Mouse (Mus musculus): ENCODE data around the gene Fuca1. TPM values are rescaled to one million over a fixed set of nuclear protein-coding genes. Genes with fewer than 3 reads are reported as not detected.

The Fuca1 gene
- total and polyA plus RNA-seq, 3 experiments: 32.6 to 77.6 (median 66.5) TPM

DNA sequence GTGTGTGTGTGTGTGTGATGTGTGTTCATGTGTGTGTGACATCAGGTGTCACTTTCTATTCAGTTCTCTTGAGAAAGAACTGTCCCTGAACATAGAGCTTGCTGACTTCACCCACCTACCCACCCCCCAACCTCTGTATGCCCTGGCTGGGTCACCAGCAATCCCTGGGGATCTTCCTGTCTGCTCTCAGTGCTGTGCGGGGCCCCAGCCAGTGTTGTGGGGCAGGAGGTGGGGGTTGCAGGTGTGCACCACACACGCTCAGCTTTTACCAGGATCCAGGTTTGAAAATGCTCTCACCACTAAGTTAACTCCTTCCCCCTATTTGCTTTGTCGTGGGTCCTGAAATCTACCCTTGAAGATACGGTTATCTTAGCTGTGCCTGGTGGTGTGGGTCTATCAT lies 34.4 kb upstream of the Fuca1 start:
- dilution Hi-C loops (cut with MboI; ENCODE audit: extremely low pct_ligation_motif_present, extremely low pct_unique_long_range_greater_than_20kb, low sequenced_read_pairs) (no loop called here), in situ Hi-C loops (cut with MboI; ENCODE audit: low pct_ligation_motif_present, low pct_unique_long_range_greater_than_20kb, low sequenced_read_pairs) (loop anchor here (10.0 kb wide), 1 partner anchor 59 kb away; the partner anchor contains the start of gene Hmgcl)
- Histone ChIP-seq H3K79me2 (replicated peaks; ENCODE audit: control insufficient read depth, extremely low read depth, insufficient read depth, poor library complexity, severe bottlenecking) (no peaks in the 10 kb centered on the region), H3K4me2 (ENCODE audit: insufficient read depth, low read depth, poor library complexity, severe bottlenecking) (peak overlapping the region; percentile 32; the same call in 1 of the 2 replicates), H3K27ac (ENCODE audit: insufficient read depth, low read depth) (peak overlapping the region; percentile 59; the same call in 1 of the 2 replicates), H3K9ac (ENCODE audit: insufficient read depth, low read depth) (no peak overlapping the region), H3K36me3 (replicated peaks in 1 of 2; ENCODE audit: control insufficient read depth in 1 of 2, insufficient read depth in 1 of 2, low read length in 1 of 2) (no peaks in the 10 kb centered on the region), H3K4me1 (ENCODE audit: control insufficient read depth in 1 of 2, insufficient read depth in 2 of 2) (peaks cover 23 to 40% of the 10 kb centered on the region in 2 experiments), H3K9me3 (replicated peaks; ENCODE audit: low read length) (no peaks in the 10 kb centered on the region), H3K27me3 (replicated peaks) (no peaks in the 10 kb centered on the region), H3K4me3 (replicated peaks in 1 of 3; ENCODE audit: low read depth in 2 of 3, low read length in 2 of 3, poor library complexity in 1 of 3) (no peak overlapping the region)
- peak; percentile 50 for DNase-seq (ENCODE audit: extremely low read depth)
- TF ChIP-seq ETS1 (conservative IDR thresholded peaks at IDR 0.05; ENCODE audit: low read depth, low read length): peak; percentile 58
- no peak for TF ChIP-seq RAD21 (IDR thresholded peaks at IDR 0.05; ENCODE audit: low read depth, low read length)
- 0 out of 2 replicates have a peak, but pooled peaks have one; percentile 26 for TF ChIP-seq MAZ (IDR thresholded peaks at IDR 0.05; ENCODE audit: low read depth, low read length)
- TF ChIP-seq TBP (conservative IDR thresholded peaks at IDR 0.05; ENCODE audit: low read depth, low read length): no peak
- peak; percentile 46; the same call in 1 of the 2 replicates for TF ChIP-seq TCF12 (IDR thresholded peaks at IDR 0.05; ENCODE audit: low read depth, low read length)
- TF ChIP-seq SIN3A (IDR thresholded peaks at IDR 0.05; ENCODE audit: low read length): no peak
- no peak for TF ChIP-seq PAX5 (IDR thresholded peaks at IDR 0.05; ENCODE audit: low read length)
- TF ChIP-seq BHLHE40 (IDR thresholded peaks at IDR 0.05; ENCODE audit: low read depth, low read length): peak; percentile 42; the same call in 1 of the 2 replicates

DNA sequence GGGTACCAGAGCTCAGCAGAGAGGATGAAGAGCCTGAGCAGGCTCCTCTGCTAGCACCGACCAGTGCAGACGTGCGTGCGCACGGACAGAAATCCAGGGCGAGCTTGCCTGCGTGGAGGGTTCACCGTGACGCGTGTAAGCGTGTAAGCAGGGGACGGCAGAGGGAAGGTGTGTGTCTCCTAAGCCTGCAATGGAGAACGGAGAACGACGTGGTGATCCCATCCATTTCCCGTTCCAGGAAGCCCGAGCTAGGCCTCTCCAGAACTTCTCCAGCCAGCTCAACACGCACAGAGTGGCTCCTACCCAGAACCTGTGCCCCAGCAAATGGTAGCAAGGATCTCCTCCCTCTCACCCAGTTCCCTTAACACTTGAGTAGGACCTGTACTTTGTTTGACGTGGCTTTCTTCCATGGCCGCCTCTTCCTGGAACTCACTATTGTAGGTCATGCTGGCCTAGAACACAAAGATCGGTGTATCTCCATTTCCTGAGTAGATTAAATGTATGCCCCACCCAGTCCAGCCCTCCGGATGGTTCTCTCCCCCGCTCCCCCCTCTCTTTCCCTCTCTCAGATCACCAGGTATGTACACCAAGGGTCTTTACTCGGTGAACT lies 32.0 kb upstream of the Fuca1 start:
- H3K27me3 ChIP-seq (replicated peaks): no peaks in the 10 kb centered on the region
- TF ChIP-seq ETS1 (conservative IDR thresholded peaks at IDR 0.05; ENCODE audit: low read depth, low read length) (no peak), SMC3 (IDR thresholded peaks at IDR 0.05; ENCODE audit: low read depth, low read length) (no peak), MAX (IDR thresholded peaks at IDR 0.05; ENCODE audit: low read length) (no peak), MAZ (IDR thresholded peaks at IDR 0.05; ENCODE audit: low read depth, low read length) (no peak), BHLHE40 (IDR thresholded peaks at IDR 0.05; ENCODE audit: low read depth, low read length) (no peak), EP300 (IDR thresholded peaks at IDR 0.05; ENCODE audit: low read length) (no peak), ZKSCAN1 (IDR thresholded peaks at IDR 0.05; ENCODE audit: borderline replicate concordance, low read depth, low read length) (no peak)
- in situ Hi-C loops (cut with MboI; ENCODE audit: low pct_ligation_motif_present, low pct_unique_long_range_greater_than_20kb, low sequenced_read_pairs): loop anchor here (10.0 kb wide), 1 partner anchor 56 kb away; the partner anchor contains the start of gene Hmgcl
- H3K36me3 ChIP-seq (replicated peaks in 1 of 2; ENCODE audit: control insufficient read depth in 1 of 2, insufficient read depth in 1 of 2, low read length in 1 of 2): no peaks in the 10 kb centered on the region
- no peak overlapping the region for H3K4me3 ChIP-seq (replicated peaks in 1 of 3; ENCODE audit: low read depth in 2 of 3, low read length in 2 of 3, poor library complexity in 1 of 3)
- H3K9ac ChIP-seq (ENCODE audit: insufficient read depth, low read depth): no peak overlapping the region
- no peaks in the 10 kb centered on the region for H3K79me2 ChIP-seq (replicated peaks; ENCODE audit: control insufficient read depth, extremely low read depth, insufficient read depth, poor library complexity, severe bottlenecking)
- DNase-seq (ENCODE audit: extremely low read depth): no peak
- dilution Hi-C loops (cut with MboI; ENCODE audit: extremely low pct_ligation_motif_present, extremely low pct_unique_long_range_greater_than_20kb, low sequenced_read_pairs): no loop called here
- no peak overlapping the region for H3K27ac ChIP-seq (ENCODE audit: insufficient read depth, low read depth)
- no peaks in the 10 kb centered on the region for H3K9me3 ChIP-seq (replicated peaks; ENCODE audit: low read length)
- no peak overlapping the region for H3K4me2 ChIP-seq (ENCODE audit: insufficient read depth, low read depth, poor library complexity, severe bottlenecking)
- H3K4me1 ChIP-seq (ENCODE audit: control insufficient read depth in 1 of 2, insufficient read depth in 2 of 2): peaks cover 23 to 45% of the 10 kb centered on the region in 2 experiments

Measured in CH12.LX (cell line).